Mouse (Mus musculus) heart, embryonic 14.5 days (tissue): ENCODE measurements at regions not wholly inside any gene's neighbourhood (a gene's known extent, or its start where the extent isn't known, plus 50 kb on each side); places are given as distances from the start of the nearest gene placed in this dataset.

Experiments used
- ATAC-seq: fragments of 200-750 bp; cut with Nextera tagmentation; 2 replicates; pipeline ENCODE4 v1.8.0; 2017; ENCODE audit warnings: low read depth, moderate TSS enrichment; ENCODE audit not compliant: insufficient number of reproducible peaks, insufficient read depth, low FRiP score
- H3K27ac ChIP-seq, 2 experiments: fragments of 200-500 bp in 1 of 2; fragments of 300-500 bp in 1 of 2; sonication (generic) in 1 of 2; replicated peaks in 1 of 2; 2 replicates each; pipeline ENCODE4 v1.5.1; 2012 to 2014; ENCODE audit warnings: low read depth in 2 of 2, low read length in 2 of 2, control low read depth in 1 of 2, mild to moderate bottlenecking in 1 of 2, mixed read lengths in 1 of 2; ENCODE audit not compliant: control insufficient read depth in 1 of 2, insufficient read depth in 1 of 2
- H3K27me3 ChIP-seq: fragments of 300-500 bp; sonication (generic); 2 replicates; pipeline ENCODE4 v1.6.1; 2014; ENCODE audit warnings: mild to moderate bottlenecking, low read length, control low read depth; ENCODE audit not compliant: control insufficient read depth, insufficient read depth
- H3K36me3 ChIP-seq: fragments of 300-500 bp; sonication (generic); 2 replicates; pipeline ENCODE4 v1.6.1; 2014; ENCODE audit warnings: mild to moderate bottlenecking, control low read depth, low read length, mixed read lengths; ENCODE audit not compliant: control insufficient read depth, insufficient read depth
- H3K4me1 ChIP-seq, 2 experiments: fragments of 200-500 bp in 1 of 2; fragments of 300-500 bp in 1 of 2; sonication (generic) in 1 of 2; 2 replicates each; pipeline ENCODE4 v1.6.1; 2012 to 2014; ENCODE audit warnings: low read length in 2 of 2, control low read depth in 1 of 2, mixed read lengths in 1 of 2; ENCODE audit not compliant: control insufficient read depth in 2 of 2, insufficient read depth in 2 of 2
- H3K4me2 ChIP-seq: fragments of 300-500 bp; sonication (generic); 2 replicates; pipeline ENCODE4 v1.6.1; 2014; ENCODE audit warnings: mild to moderate bottlenecking, low read length
- H3K4me3 ChIP-seq, 2 experiments: fragments of 200-500 bp in 1 of 2; fragments of 300-500 bp in 1 of 2; sonication (generic) in 1 of 2; 2 replicates each; pipeline ENCODE4 v1.5.1; 2012 to 2014; ENCODE audit warnings: low read length in 2 of 2, mild to moderate bottlenecking in 2 of 2, control low read depth in 1 of 2, low read depth in 1 of 2, moderate library complexity in 1 of 2; ENCODE audit not compliant: control insufficient read depth in 1 of 2, insufficient read depth in 1 of 2
- H3K9ac ChIP-seq: fragments of 300-500 bp; sonication (generic); 2 replicates; pipeline ENCODE4 v1.6.1; 2014; ENCODE audit warnings: mild to moderate bottlenecking, low read length
- H3K9me3 ChIP-seq: fragments of 300-500 bp; sonication (generic); 2 replicates; pipeline ENCODE4 v1.6.1; 2016; ENCODE audit warnings: low read length, control low read depth; ENCODE audit not compliant: control insufficient read depth
- WGBS: fragments of 180-500 bp; shearing (Covaris S2); extraction: QIAGEN DNeasy Blood & Tissue Kit; methylation state at CpG from one replicate; pipeline ENCODE4 v1.1.7; 2014; 5-methylcytosine and 5-hydroxymethylcytosine counted together

DNA sequence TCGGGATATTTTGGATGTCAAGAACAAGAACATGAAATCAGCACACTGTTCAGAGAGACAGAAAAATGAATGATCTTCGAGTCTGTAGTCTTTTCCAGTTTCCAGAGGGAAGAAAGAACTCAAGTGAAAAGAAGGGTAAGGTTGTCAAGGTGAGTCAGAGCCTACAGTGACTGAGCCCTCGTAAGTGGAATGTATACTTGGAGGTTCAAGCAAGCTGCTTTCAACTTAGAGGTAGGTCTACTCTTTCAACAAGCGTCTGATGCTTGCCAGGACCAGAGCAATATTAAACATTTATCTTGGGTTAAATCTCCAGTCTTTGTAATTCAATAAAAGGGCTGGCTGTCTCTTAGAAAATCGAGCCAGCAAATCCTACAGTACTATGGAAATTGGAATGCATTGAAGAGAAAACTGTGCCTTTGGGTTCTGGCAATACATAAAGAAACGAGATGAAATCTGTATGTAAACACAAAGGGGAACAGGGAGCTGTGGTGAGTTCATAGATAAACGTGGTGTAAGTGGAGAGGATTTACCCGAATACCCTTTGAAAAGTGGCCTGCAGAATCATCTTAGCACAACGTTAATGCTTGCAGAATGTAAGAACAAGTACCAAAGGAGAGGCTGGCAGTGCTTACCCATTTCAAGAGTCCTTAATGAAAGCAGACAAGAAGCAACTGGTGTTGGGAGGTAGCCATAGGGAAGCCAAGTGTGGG lies 82.2 kb upstream of the Dcn start:
- no peaks in the 10 kb centered on the region for H3K36me3 ChIP-seq
- no peak overlapping the region for H3K9ac ChIP-seq
- H3K9me3 ChIP-seq: no peaks in the 10 kb centered on the region
- ATAC-seq: no peak
- peak overlapping the region in 1 of 2 experiments; percentile 34; a peak in 3 of 4 replicates for H3K27ac ChIP-seq
- H3K27me3 ChIP-seq: no peaks in the 10 kb centered on the region
- 47% methylated on average over 9 of the region's 9 CpGs for WGBS
- no peaks in the 10 kb centered on the region for H3K4me1 ChIP-seq
- no peak overlapping the region for H3K4me3 ChIP-seq
- H3K4me2 ChIP-seq: no peak overlapping the region

DNA sequence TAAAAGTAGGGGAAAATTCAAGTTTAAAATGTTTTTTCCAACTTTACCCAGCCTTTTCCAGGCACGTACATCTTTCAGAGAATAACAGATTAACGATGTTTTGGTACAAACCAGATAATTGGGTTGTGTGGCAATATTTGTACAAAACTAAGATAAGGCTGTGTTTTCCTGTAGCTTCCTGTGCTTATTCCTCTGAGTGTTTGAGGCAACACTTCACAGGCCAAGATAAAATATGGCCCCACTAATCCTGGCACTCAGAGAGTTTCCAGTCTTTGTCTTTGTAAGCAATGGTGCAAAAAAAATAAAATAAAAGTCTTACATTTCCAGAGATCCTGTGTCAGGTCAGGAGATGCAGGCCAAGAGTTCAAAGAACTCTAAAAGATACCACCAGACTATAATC lies 81.5 kb upstream of the Dcn start:
- H3K4me3 ChIP-seq: no peak overlapping the region
- H3K27ac ChIP-seq: peak overlapping the region in 1 of 2 experiments; percentile 34; a peak in 1 of 4 replicates
- no peaks in the 10 kb centered on the region for H3K27me3 ChIP-seq
- no peaks in the 10 kb centered on the region for H3K9me3 ChIP-seq
- no peaks in the 10 kb centered on the region for H3K4me1 ChIP-seq
- ATAC-seq: no peak
- no peak overlapping the region for H3K9ac ChIP-seq
- H3K4me2 ChIP-seq: no peak overlapping the region
- WGBS: 49% methylated on average over 2 of the region's 2 CpGs
- no peaks in the 10 kb centered on the region for H3K36me3 ChIP-seq

DNA sequence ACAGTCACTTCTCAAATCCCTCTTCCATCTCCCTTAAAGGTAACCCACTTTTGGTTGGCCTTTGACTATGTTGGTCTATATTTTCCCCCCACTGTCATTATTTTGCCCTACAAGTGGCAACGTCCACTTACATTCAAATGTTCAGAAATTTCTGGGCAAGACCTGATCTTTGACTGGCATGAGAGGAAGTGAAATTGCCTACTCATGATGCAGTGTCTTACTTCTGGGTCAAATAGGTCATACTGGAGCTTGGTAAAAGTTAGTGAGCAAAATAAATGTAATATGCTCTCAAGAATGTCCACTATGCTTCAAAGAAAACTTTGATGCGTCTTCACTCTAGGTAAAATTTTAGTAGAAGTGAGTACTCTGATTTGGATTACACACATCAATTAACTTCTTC lies 76.9 kb upstream of the Dcn start:
- H3K4me2 ChIP-seq: no peak overlapping the region
- WGBS: 76% methylated on average over 2 of the region's 2 CpGs
- no peaks in the 10 kb centered on the region for H3K27me3 ChIP-seq
- no peaks in the 10 kb centered on the region for H3K9me3 ChIP-seq
- no peak overlapping the region for H3K27ac ChIP-seq
- H3K9ac ChIP-seq: no peak overlapping the region
- ATAC-seq: no peak
- H3K4me3 ChIP-seq: no peak overlapping the region
- no peaks in the 10 kb centered on the region for H3K4me1 ChIP-seq
- H3K36me3 ChIP-seq: no peaks in the 10 kb centered on the region

DNA sequence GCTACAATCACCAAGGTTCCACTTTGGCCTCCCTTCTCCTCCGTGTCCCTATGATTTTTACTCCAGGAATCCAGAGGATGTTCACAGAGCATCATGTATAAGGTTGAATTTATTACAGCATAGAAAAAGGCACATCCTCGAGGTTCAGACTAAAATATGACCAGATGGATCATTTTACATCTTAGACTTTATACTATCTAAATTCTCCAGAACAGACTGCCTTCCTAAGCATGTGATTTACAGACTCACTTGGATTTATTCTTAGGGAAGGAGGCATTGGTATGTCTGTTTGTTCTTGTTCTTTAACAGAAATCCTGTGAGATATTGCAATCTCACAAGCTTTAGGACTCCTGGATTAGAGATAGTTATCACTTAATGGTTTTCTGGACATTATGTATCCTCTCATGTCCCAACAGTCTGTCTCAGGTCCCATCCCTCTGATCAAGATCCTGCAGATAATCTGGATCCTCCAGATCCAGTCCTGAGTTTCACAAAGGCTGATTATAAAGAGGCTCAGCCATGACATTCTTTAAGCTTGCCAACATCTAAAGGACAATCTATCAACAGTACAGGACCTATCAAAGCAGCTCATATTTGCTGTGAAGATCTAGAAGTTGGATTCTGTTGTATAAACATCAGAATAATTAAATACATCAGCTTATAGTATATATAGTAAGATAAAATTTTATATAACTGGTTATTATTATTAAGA lies 75.2 kb upstream of the Dcn start:
- H3K9ac ChIP-seq: no peak overlapping the region
- no peaks in the 10 kb centered on the region for H3K9me3 ChIP-seq
- no peak overlapping the region for H3K4me2 ChIP-seq
- no peak for ATAC-seq
- WGBS: 58% methylated on average over 2 of the region's 2 CpGs
- no peaks in the 10 kb centered on the region for H3K36me3 ChIP-seq
- no peaks in the 10 kb centered on the region for H3K4me1 ChIP-seq
- no peak overlapping the region for H3K27ac ChIP-seq
- no peaks in the 10 kb centered on the region for H3K27me3 ChIP-seq
- no peak overlapping the region for H3K4me3 ChIP-seq

DNA sequence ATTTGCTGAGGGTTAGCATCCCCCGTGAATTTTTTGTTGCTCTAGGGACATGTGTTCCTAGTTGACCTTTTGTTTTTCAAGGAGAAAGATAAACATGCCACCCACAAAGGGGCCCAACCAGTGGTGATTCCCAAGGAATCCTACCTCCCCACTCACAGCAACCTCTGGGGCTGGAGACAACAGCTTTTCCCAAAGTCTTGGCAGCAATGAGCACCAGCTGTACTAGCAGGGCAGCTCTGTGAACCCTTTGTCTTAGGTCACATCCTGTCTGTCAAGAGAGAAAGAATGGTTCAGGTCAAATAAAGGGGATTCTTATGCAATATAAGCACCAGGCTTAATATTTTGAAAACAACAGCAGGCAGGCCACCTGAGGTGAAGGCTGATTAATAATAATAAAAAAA lies 70.2 kb upstream of the Dcn start:
- no peak overlapping the region for H3K9ac ChIP-seq
- no peak overlapping the region for H3K4me3 ChIP-seq
- WGBS: 25% methylated on average over 1 of the region's 1 CpGs
- H3K9me3 ChIP-seq: no peaks in the 10 kb centered on the region
- H3K36me3 ChIP-seq: no peaks in the 10 kb centered on the region
- H3K4me1 ChIP-seq: no peaks in the 10 kb centered on the region
- no peaks in the 10 kb centered on the region for H3K27me3 ChIP-seq
- no peak overlapping the region for H3K27ac ChIP-seq
- no peak for ATAC-seq
- H3K4me2 ChIP-seq: no peak overlapping the region

DNA sequence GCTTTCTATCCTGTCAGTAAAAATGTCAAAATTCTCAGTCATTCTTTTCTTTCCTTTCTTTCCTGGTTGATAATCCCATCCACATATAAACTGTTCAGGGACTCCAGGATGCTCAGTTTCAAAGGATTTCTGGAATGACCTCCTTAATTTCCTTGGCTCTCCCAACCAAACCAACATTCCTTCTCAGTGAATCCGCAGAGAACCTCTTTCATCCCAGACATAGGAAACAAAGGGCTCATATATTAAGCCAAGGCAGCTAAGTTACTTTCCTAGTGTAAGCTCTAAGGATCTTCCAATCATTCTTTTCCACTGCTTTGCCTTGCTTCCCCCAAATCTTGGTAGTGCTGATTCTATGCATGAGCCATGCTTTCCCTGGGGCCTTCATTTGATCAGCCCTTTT lies 69.5 kb upstream of the Dcn start:
- WGBS: 66% methylated on average over 1 of the region's 1 CpGs
- Histone ChIP-seq H3K27ac (no peak overlapping the region), H3K4me2 (no peak overlapping the region), H3K9ac (no peak overlapping the region), H3K9me3 (no peaks in the 10 kb centered on the region), H3K36me3 (no peaks in the 10 kb centered on the region), H3K4me3 (no peak overlapping the region), H3K27me3 (no peaks in the 10 kb centered on the region), H3K4me1 (no peaks in the 10 kb centered on the region)
- no peak for ATAC-seq

- Histone ChIP-seq H3K9me3 (no peaks in the 10 kb centered on the region), H3K4me3 (no peak overlapping the region), H3K27me3 (no peaks in the 10 kb centered on the region), H3K4me1 (no peaks in the 10 kb centered on the region), H3K4me2 (no peak overlapping the region), H3K27ac (no peak overlapping the region), H3K9ac (no peak overlapping the region), H3K36me3 (no peaks in the 10 kb centered on the region)
- ATAC-seq: no peak
- 43% methylated on average over 1 of the region's 1 CpGs for WGBS
Observed at GRCm38 (mm10) chr10:97422579-97422978, 56.8 kb upstream of the Dcn start.
